Comparison of ENCODE assay signal across 10 mouse cellular contexts in the genomic region with DNA sequence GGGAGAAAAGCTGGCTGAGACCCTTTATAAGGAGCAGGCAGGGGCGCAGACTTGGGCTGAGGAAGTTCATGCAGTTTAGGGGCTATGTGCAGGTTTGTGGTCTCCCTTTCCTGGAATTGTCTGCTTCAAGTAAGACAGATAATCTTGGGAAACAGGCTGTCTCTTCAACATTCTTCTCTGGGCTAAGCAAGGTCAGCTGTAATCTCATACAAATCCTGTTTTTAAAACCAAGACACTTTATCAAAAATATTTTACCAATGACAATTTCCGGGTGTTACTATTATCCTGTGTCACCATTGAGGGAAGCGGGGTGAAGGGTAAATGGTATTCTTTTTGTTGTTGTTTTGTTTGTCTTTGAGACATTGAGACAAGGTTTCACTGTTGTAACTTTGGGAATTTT.
"Had no signal": no experiment of that assay in that cellular context is flagged by ENCODE, and none has a peak within 500 bp of the region (broad histone marks: within the 10 kb centered on the region; RNA-seq: fewer than 3 reads in every experiment).

No protein-coding gene starts in this region.

- H3K9me3 ChIP-seq: limb, embryonic 15.5 days; midbrain, embryonic 13.5 days; neural tube, embryonic 15.5 days had no signal

- H3K27ac ChIP-seq: left cerebral cortex, adult 2 months; limb, embryonic 15.5 days; macrophage; midbrain, embryonic 13.5 days; neural tube, embryonic 15.5 days; stomach, postnatal 0 days had no signal

- ATAC-seq: intestine, embryonic 16.5 days; midbrain, embryonic 13.5 days had no signal

- H3K27me3 ChIP-seq: neural tube, embryonic 15.5 days had no signal

- H3K4me2 ChIP-seq: limb, embryonic 15.5 days; lung, embryonic 14.5 days had no signal

- DNase-seq: thymus, postnatal 4 days had no signal

- H3K4me3 ChIP-seq: left cerebral cortex, adult 2 months; limb, embryonic 15.5 days; midbrain, embryonic 13.5 days; myocyte; neural tube, embryonic 15.5 days had no signal

- H3K9ac ChIP-seq: limb, embryonic 15.5 days; lung, embryonic 14.5 days; neural tube, embryonic 15.5 days had no signal

- H3K36me3 ChIP-seq: limb, embryonic 15.5 days; neural tube, embryonic 15.5 days had no signal
